Mouse (Mus musculus): Measurements from ENCODE around the gene Rgma.

DNA sequence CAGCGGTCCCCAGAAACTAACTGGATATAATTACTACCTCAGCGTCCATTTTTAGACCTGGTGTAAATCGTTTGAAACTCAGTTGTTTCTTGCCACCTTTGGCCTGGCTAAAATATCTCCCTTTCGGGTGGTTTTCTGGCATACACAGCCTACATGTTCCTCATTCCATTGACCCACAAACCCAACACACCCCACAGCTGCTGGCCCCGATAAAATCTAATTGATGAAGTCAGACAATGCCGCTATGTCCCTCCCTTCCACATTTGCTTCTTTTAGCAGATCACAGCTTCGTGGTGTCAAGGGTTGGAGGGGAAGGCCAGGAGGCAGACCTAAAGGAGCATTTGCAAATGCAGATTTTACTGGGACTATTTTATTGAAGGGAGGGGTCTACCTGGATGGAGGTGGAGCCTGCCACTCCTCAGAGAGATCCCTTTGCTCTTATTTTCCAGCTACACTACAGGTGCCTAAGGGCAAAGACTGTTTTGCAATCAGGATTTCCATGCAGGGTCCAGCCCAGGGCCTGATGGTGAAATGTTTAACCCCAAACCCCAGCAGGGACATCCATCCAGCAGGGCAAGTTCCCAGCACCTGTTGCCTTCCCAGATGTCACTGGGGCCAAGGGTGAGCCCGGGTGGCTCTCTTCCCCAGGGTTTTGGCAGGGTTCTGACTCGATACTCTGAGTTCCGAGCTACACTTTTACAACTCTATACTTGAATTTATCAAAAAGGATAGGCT is 3.6 kb upstream of the Rgma start:
- TF ChIP-seq POLR2A (IDR thresholded peaks at IDR 0.05; ENCODE audit: control insufficient read depth, low read depth, low read length) (no peak), CTCF (IDR thresholded peaks at IDR 0.05; ENCODE audit: control insufficient read depth, insufficient read depth, insufficient replicate concordance, low read depth, low read length) (no peak)
